Mouse (Mus musculus) left cerebral cortex, adult 18-20 months (tissue): ENCODE measurements around the gene Gm8857. TPM values are rescaled to one million over a fixed set of nuclear protein-coding genes. Genes with fewer than 3 reads are reported as not detected.
"Not testable (repeated sequence)": the region's sequence is repeated elsewhere in the genome, so short reads cannot be mapped to it uniquely, and the experiment has no call there.

Source experiments
- DNase-seq, 2 experiments: peaks; one replicate each; pipeline ENCODE4 v3.0.0; 2021 to 2022; ENCODE audit warnings: low spot score in 2 of 2, mixed read lengths in 1 of 2
- long read RNA-seq, 2 experiments: library from polyadenylated mRNA; stranded (forward); transcript quantifications; one replicate each; pipeline ENCODE4 v2.0.0; 2021
- total RNA-seq, 2 experiments: library from RNA; stranded (reverse); gene quantifications; 2 replicates each; pipeline ENCODE4 v1.2.3; 2021

Gene Gm8857
- total RNA-seq, result not detected
- long read RNA-seq, experiment 1, result 0 reads
- long read RNA-seq, experiment 2, result 0 reads

- not testable (repeated sequence) for DNase-seq
These were observed at the start of gene Gm8857, which contains the start of gene Gm8871 for GRCm38 (mm10) chr5:10947505-10947904. Gene Gm8857 (plus strand): TSS chr5:10947807. Gene Gm8871 (plus strand): TSS chr5:10947805.

GRCm38 (mm10) chr5:10953512-10953911 lies 5.9 kb downstream of the Gm8857 start:
- not testable (repeated sequence) for DNase-seq

- DNase-seq, result not testable (repeated sequence)
These were observed 10.4 kb downstream of the Gm8857 start for GRCm38 (mm10) chr5:10958057-10958456.

Other genes starting within 250 kb of the Gm8857 start
- not detected for gene Gm8871, start within 50 bp of the Gm8857 start, total RNA-seq
- not detected for gene Gm8879, start 179.8 kb downstream of the Gm8857 start, total RNA-seq
- not detected for gene Gm5861, start 235.3 kb downstream of the Gm8857 start, total RNA-seq